Mouse (Mus musculus): ENCODE results near the gene Kitl. TPM values are rescaled to one million over a fixed set of nuclear protein-coding genes. Genes with fewer than 3 reads are reported as not detected.

Kitl gene
- total RNA-seq, 2 experiments from 2014 or later: 0.47 to 0.48 TPM

- ATAC-seq (ENCODE audit: poor library complexity, severe bottlenecking): no peak
Measured at GRCm38 (mm10) chr10:100026778-100027177, 11.3 kb downstream of the Kitl start.

GRCm38 (mm10) chr10:100030385-100030784 is 15.0 kb downstream of the Kitl start:
- no peak for ATAC-seq (ENCODE audit: poor library complexity, severe bottlenecking)

- no peak for ATAC-seq (ENCODE audit: poor library complexity, severe bottlenecking)
Measured at GRCm38 (mm10) chr10:100030980-100031516, 15.6 kb downstream of the Kitl start.

- ATAC-seq (ENCODE audit: poor library complexity, severe bottlenecking): 0 out of 2 replicates have a peak, but pooled peaks have one; percentile 40
Measured at GRCm38 (mm10) chr10:100031631-100032030, 16.2 kb downstream of the Kitl start.

GRCm38 (mm10) chr10:100032566-100032965 is 17.1 kb downstream of the Kitl start:
- ATAC-seq (ENCODE audit: poor library complexity, severe bottlenecking): no peak

- ATAC-seq (ENCODE audit: poor library complexity, severe bottlenecking): no peak
Measured at GRCm38 (mm10) chr10:100036021-100036420, 20.6 kb downstream of the Kitl start.

GRCm38 (mm10) chr10:100038342-100038898 is 23.0 kb downstream of the Kitl start:
- ATAC-seq (ENCODE audit: poor library complexity, severe bottlenecking): no peak

GRCm38 (mm10) chr10:100038994-100039393 is 23.6 kb downstream of the Kitl start:
- no peak for ATAC-seq (ENCODE audit: poor library complexity, severe bottlenecking)

- no peak for ATAC-seq (ENCODE audit: poor library complexity, severe bottlenecking)
Measured at GRCm38 (mm10) chr10:100043748-100044147, 28.3 kb downstream of the Kitl start.

- ATAC-seq (ENCODE audit: poor library complexity, severe bottlenecking): no peak
Measured at GRCm38 (mm10) chr10:100044153-100044552, 28.7 kb downstream of the Kitl start.

- ATAC-seq (ENCODE audit: poor library complexity, severe bottlenecking): no peak
Measured at GRCm38 (mm10) chr10:100051146-100051783, 35.8 kb downstream of the Kitl start.

GRCm38 (mm10) chr10:100052404-100052803 is 37.0 kb downstream of the Kitl start:
- no peak for ATAC-seq (ENCODE audit: poor library complexity, severe bottlenecking)

GRCm38 (mm10) chr10:100052911-100053310 is 37.5 kb downstream of the Kitl start:
- no peak for ATAC-seq (ENCODE audit: poor library complexity, severe bottlenecking)

GRCm38 (mm10) chr10:100054006-100054405 is 38.6 kb downstream of the Kitl start:
- no peak for ATAC-seq (ENCODE audit: poor library complexity, severe bottlenecking)

- no peak for ATAC-seq (ENCODE audit: poor library complexity, severe bottlenecking)
Measured at GRCm38 (mm10) chr10:100055082-100055481, 39.7 kb downstream of the Kitl start.

GRCm38 (mm10) chr10:100057106-100057623 is 41.7 kb downstream of the Kitl start:
- ATAC-seq (ENCODE audit: poor library complexity, severe bottlenecking): no peak

GRCm38 (mm10) chr10:100059356-100059755 is 43.9 kb downstream of the Kitl start:
- no peak for ATAC-seq (ENCODE audit: poor library complexity, severe bottlenecking)

GRCm38 (mm10) chr10:100065529-100066301 is 50.3 kb downstream of the Kitl start:
- ATAC-seq (ENCODE audit: poor library complexity, severe bottlenecking): no peak

GRCm38 (mm10) chr10:100066374-100066773 is 50.9 kb downstream of the Kitl start:
- no peak for ATAC-seq (ENCODE audit: poor library complexity, severe bottlenecking)

- ATAC-seq (ENCODE audit: poor library complexity, severe bottlenecking): no peak
Measured at GRCm38 (mm10) chr10:100072641-100073040, 57.2 kb downstream of the Kitl start.

- ATAC-seq (ENCODE audit: poor library complexity, severe bottlenecking): no peak
Measured at GRCm38 (mm10) chr10:100073092-100073491, 57.7 kb downstream of the Kitl start.
